Mouse (Mus musculus) lung, adult 2 months (tissue): Measurements from ENCODE around the gene Casz1.

Experiments used
- CTCF ChIP-seq: fragments of 200-500 bp; IDR thresholded peaks from 2 replicates; pipeline ENCODE4 v1.5.1; 2011; ENCODE audit warnings: mild to moderate bottlenecking, low read length, control low read depth; ENCODE audit not compliant: insufficient read depth
- POLR2A ChIP-seq: fragments of 200-500 bp; IDR thresholded peaks from 2 replicates; pipeline ENCODE4 v1.6.1; 2011; ENCODE audit warnings: low read depth, mild to moderate bottlenecking, control low read depth, low read length, borderline replicate concordance; ENCODE audit errors: extremely low read depth

- TF ChIP-seq CTCF (no peak), POLR2A (no peak)
Measured at GRCm38 (mm10) chr4:148990038-148990437, 185.8 kb downstream of the Casz1 start.
